Mouse (Mus musculus) cerebellum, postnatal 10 days (tissue): ENCODE measurements at regions not wholly inside any gene's neighbourhood (a gene's known extent, or its start where the extent isn't known, plus 50 kb on each side); places are given as distances from the start of the nearest gene placed in this dataset.
"Not testable (repeated sequence)": the region's sequence is repeated elsewhere in the genome, so short reads cannot be mapped to it uniquely, and the experiment has no call there.

Experiments
- DNase-seq, 2 experiments: peaks; one replicate each; pipeline ENCODE4 v3.0.0; 2021; ENCODE audit warnings: mixed read lengths in 2 of 2

DNA sequence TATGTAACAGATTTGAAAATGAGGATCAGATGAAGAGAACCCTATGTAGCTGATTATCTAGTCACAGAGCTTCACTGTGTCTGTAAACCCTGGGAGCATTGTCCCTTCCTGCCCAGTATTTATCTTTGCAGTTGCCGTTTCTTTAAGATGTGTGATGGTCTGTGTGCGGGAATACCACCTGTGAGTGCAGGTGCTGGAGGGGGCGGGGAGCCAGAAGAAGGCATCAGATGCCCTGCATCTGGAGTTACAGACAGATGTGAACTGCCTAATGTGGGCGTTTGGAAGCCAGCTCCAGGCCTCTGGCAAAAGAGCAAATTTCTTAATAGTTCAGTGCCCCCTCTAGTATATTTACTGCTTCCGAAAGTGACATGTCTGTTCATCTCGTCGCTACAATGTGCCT lies 193.1 kb downstream of the Diras2 start:
- no peak for DNase-seq

DNA sequence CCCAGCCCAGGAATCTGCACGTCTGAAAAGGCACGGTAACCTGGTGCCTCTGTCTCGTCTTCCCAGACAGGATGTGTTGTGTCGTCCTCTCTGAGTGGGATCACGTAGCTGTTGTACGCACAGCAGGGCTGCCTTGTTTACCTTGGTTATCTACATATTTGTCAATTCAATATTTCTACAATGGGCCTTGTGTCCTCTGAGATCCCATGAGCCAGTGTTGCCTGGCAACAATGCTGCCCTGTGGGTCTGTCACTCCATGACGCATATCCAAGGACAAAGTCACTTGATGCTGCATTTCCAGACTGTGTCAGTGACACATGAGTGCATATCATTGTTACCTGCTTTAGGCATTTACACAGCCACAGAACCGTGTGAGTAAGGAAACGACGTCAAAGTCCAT lies 191.9 kb downstream of the Diras2 start:
- no peak for DNase-seq

DNA sequence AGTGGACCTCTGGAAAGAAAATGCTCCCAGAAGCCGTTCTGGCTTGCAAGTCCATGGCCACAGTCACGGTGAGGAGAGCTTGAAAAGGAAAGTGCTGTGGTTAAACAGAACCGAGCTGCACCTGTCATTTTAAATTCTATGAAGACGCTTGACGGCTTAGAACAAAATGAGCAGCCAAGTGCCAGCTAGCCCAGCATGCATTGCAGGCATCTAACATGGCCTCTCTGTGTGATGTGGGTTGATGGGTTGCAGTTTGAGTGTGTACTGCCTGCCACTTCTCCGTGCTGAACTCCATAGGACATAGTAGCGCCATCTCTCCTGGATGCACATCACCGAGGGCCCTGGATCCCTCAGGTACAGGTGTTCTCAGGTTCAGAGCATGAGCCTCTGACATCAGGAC lies 189.1 kb downstream of the Diras2 start:
- peak; percentile 36 to 52 for DNase-seq

DNA sequence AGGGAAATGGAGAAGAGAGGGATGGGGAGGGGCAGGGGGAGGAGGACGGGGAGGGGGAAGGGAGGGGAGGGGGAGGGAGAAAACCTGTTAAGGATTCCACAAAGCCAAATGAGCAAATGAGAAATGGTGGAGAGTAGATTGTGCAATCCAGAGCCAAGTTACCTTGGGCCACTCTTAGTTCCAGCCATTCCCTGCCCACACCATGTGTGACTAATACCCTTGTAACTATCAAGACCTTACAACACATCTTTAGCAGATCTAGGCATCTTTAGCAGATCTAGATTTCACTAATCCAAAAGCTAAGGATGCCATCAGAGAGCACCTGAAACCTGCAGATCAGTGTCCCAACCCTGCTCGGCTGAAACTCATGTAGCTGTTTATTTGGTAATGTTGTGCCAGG lies 186.7 kb downstream of the Diras2 start:
- DNase-seq = no peak

DNA sequence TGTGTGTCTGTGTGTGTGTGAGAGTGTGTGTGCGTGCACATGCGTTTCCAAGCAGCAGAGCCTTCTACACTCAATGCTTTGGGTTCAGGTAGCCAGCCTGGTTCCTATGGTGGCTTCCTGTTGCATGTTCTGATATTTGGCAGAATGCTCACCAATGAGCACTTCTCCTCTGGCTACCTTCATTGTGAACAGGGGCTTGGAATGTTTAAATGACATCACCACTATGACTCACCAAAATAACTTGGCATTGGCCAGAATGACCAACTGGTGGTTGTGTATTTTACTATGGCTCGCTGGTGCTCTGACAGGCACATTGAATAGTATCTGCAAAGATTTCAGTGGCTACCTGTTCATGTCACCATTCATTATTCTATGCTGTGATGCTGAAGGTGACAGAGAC lies 186.2 kb downstream of the Diras2 start:
- peak in 1 of 2 experiments; percentile 28 for DNase-seq

DNA sequence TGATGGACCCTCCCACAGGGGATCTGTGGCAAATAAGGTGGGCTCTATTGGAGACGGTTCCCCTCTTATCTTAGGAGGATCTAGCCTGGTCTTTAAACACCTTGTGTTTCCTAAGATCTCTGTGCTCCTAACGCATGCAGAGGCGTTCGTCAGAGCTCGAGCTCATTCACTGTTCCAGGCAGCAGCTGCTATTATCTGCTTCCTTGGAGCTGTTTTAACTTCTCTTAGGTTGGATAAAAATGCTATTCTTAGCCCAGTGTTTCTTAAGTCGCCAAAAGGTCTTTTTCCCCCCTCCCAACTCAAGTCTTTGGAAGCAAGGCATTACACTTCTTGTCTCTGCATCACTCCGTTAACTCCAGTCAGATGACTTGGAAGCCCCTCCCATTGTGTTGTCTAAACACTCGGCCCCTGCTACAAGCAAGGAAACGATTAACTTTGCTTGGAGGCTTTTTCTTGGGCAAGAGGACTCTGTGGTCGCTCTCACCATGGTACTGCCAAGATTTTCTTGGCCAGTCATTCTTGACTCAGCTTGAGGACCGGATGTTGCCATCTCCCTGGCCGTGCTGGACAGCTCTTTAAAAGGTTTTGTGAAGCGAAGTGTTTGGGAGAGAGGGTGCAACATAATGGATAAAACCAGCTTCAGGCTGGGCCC lies 185.6 kb downstream of the Diras2 start:
- peak; percentile 82 to 86 for DNase-seq

DNA sequence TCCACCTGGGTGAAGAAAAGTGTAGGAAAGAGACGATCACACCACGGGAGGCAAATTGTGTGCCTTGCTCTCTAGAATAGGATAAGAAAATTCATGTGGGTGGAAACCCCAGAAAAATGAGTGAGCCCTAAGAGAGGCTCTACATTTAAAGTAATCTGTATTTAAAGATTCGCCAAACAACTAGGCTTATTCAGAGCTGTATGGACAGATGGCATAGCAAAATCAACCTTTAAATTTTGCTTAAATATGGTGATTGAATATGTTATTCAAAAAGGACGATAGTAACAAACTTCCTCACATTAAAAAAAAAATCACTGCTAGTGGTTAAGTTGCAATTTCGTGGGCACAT lies 185.1 kb downstream of the Diras2 start:
- no peak for DNase-seq

DNA sequence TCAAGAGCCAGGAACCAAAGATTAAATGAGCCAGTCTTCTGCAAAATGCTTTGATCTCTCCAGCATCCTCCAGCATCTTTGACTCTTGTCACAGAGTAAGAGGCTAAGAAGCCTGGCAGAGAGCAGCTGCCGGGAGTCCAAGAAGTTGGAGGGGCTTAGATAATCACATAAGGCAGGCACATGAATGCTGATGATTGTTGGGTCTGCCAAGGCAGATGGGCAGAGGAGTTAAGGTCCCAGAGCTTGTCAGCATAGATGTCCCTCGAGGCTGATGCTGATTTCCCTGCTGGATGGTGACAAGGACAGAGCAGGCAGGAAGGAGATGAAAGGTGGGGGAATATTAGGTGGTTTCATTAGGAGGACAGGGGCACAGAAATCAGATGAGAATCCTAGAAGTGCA lies 183.4 kb downstream of the Diras2 start:
- DNase-seq = peak; percentile 72 to 77

DNA sequence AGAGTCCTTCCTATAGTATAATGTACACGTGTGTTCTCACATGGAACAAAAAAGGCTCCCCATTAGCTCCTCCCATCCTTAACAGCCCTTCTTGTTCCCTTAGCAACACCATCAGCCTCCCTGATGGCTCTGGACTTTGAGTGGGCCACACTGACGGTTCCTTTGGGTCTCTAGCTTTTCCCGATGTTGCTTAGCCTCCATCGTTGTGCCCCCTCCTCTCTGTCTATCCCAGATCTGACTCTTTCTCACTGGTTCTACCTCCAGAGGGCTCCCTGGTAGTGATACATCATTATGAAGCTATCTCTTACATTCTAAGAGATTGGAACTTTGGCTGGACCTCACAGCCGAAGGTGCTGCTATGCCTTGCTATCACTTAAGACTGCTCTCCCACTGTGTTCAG lies 181.5 kb downstream of the Diras2 start:
- DNase-seq = no peak

DNA sequence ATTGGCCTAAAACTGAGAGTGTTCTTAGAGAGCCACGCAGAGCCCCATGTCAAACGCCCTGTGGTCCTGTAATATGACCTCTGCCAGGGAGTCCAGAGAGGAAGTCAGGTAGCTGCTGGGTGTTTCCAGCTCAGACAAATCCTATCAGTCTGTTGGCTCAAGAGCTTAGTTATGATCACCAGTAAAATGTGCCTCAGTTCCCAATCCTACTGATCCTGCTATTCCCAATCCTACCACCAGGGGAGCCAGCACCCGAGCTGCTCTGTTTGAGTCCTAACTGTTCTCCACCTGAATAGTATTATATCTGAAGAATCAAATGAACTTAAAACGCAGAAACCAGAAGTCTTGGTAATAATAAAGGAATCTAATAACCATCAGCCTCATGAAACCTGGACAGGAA lies 178.5 kb downstream of the Diras2 start:
- peak; percentile 58 to 66 for DNase-seq

DNA sequence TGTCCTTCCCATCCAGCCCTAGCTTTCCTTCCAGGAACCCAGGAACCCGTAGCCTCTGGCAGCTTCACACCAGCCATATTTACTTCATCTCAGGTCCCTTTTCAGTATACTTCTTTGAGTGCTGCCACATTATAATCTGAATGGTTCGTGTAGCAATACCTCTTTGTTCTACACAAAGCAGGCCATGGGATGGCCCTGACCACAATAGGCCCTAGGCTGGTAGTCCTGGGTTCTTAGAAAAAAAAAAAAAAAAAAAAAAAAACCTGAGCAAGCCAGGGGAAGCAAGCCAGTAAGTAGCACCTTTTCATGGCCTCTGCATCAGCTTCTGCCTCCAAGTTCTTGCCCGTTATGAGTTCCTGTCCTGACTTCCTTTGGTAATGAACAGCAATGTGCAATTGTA lies 177.6 kb downstream of the Diras2 start:
- DNase-seq = no peak

DNA sequence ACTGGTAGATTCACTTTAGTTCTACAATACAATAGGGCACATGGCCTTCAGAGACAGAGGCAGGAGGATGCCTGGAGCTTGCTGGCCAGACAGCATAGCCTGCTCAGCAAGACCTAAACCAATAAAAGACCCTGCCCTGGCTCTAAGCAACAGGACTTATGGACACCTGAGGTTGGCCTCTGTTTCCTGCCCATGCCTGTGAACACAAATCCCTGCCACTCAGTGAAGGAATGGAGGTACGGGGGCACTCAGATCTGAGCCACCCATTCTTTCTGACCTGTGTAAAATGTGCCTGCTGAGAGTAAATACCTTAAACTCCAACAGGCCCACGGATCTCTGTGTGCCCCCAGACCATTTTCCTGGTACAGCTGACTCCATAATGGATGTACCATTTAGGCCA lies 177.1 kb downstream of the Diras2 start:
- no peak for DNase-seq

DNA sequence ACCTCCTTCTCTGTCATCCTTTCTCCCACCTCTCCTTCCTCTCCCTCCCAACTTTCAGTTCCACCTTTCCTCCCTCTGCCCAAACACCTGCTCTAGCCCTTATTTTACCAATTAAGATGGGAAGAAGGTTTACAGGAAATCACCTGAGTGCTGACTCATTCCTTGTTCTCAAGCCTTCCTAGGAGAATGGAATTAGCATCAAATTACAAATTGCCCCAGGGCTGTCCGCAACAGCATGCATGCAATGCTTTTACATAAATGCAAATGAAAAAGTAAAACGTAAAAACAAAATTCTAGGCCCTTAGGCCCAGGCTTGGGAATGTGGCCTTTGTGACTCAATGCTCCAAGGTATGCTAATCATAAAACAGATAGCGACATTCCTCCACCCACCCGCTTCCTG lies 175.2 kb downstream of the Diras2 start:
- DNase-seq = not testable (repeated sequence)

DNA sequence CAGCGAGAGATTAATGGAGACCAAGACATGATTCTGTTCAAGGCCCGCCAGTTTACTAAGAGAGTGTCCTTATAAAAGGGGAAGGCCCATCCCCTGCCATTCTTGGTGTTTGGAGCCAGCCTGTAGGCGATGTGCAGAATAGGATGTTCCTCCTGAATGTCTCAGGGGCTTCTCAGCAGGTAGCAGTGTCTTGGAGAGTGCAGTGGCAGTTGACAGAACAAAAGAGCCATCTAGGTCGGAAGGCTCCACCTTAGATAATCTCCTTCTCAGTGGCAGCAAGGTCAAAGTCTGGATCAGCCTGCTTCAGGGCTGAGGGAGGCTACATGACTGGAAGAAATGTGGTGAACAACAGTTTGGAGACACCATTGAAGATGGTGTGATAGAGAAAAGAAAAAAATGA lies 171.7 kb downstream of the Diras2 start:
- DNase-seq = not testable (repeated sequence)

DNA sequence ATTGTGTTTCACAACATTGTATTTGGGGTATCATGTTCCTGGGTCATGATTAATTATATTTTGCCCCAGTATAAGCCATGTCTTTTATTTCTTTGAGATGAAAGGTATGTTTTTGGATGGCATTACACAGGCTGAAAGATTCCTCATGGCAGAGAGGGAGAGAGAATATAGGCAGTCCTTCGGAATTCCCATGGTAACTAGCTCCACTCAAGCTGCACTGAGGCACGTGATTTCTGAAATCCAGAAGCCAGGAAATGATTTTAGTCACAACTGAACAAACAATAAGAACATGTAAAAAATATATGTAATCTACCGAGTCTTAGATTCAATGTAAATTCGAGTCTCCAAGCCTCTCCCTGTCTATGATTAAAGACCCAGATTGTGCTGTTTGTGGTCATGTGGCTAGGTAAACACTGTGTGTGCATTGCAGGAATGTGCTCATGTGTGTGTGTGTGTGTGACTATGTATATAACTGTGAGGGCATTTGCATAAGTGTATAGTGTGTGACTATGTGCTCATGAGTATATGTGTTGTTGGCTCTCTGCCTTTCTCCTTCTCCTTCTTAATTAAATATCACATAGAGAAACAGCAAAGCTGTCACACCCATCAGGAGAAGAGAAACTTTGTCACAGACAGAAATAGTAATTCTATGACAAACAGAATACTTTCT lies 169.8 kb downstream of the Diras2 start:
- no peak for DNase-seq

DNA sequence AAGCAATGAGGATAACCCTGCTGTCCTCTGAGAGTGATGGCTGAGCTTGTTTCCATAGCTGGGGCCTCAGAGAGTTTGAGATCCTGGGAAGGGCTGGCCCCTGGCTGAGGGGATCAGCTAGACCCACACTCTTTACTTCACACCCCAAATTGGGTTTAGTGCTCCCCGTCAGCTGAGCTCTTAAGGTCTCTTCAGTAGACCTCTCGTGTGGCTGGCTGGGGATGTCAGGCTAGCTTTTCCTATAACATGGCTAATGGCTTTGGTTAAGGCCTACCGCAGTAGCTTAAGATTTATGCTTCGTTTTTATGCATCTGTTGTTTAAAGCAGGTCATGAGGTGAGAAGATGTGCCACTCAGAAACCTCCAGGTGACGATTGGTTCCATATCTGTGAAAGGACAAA lies 168.8 kb downstream of the Diras2 start:
- DNase-seq = no peak

DNA sequence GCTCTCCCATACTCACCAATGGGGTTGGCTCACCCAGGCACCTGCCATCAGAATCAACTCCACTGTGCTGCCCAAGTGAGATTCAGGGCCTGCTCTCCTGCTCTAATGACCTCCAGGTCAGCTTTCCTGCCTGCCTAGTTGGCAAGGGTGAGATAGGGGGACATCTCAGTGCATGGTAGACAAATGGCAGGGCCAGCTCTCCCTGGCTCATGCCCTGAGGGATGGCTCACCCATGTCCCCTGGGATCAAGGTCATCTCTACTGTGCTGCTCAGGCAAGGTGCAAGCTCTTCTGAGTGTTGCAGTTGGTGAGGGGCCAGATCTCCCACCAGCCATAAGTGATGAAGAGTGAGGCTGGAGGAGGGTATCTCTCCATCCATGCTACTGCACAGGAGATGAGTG lies 161.2 kb downstream of the Diras2 start:
- DNase-seq = no peak

DNA sequence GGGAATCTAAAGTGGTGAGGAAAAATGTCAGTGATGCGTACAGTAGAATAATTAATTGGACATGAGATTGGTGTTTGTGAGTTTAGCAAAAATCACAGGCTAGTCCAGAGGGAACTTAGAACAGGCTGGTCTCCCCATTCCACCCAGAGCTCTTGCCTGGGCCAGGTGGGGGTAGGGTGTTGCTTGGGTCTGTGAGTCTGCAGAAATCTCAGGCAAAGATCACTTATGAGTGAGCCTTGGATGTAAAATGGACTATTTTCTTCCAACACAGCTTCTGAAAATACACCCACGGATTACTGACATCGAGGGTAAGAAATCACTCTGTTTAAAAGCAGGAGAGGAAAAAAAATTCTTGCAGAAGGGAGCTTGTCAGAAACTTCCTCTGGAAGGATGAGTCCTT lies 159.1 kb downstream of the Diras2 start:
- no peak for DNase-seq

DNA sequence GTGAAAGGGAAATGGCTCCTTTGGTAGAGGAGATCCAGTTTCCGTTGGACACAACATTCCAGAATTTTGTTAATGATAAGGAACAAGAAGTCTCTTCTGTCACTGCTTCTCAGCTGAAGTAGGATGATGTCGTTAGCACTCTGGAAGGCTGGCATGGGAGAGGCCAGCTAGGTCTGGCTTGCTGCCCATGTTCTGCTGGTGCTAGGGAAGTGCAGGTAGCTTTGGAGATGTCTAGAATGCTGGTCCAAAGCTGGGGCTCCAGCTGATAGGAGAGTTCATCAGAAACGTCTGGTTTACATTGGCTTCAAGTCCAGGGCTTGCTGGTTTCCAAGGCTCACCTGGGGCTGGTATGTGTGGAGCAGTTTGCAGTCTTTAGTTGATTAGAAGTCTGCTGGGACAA lies 156.3 kb downstream of the Diras2 start:
- DNase-seq = peak; percentile 57 to 66

DNA sequence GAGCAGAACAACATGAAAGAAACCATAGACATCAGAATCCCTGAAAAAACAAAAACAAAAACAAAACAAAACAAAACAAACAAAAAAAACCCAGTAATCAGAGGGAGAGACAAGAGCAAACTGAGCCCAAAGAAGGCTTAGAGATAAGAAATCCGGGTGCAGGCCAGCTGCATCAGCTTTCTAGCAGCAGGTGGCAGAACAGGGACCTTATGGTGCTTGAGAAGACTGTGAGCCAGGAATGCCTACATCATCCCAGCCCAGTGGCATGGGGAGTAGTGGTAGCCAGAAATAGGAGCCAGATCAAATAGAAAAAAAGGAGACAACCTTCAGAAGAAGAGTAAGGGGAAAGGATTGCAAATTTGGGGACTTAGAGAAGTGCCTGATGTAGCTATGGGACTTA lies 152.8 kb downstream of the Diras2 start:
- DNase-seq = peak; percentile 70 to 74

DNA sequence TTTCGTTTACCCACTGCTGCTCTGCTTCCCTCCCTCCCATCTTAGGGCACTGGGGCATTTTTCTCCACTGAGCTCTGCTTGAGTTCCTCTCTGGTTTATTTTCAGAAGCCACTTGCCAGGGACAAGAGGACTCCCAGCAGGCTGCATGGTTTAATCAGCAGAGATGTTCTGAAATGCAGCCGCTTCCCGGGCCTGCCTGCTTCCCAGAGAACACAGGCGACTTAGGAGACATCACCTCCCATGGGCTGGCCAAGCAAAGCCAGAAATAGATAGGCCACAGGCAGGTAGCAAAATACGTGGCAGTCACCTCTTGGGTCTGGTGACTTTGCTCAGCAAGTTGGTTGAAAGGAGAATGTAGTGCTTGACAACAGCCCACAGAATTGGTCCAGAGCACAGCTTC lies 141.8 kb downstream of the Diras2 start:
- no peak for DNase-seq

DNA sequence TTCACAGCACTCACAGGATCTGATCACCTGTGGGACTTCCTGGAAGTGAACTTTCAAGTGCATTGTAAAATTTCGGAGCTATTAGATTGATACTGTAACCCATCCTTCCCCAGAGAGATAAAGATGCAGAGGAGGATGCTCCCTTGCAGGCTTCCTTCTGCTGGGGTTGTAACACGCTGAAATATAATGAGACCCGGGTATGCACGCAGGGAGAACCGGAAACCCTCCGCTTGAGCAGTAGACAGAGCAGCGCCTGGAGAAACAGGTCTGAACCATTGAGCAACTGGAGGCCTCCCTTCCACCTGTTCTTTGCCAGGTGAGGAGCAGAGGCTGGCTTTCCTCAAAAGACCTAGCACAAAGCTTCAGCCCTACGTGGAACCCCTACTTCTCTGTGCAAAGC lies 135.3 kb downstream of the Diras2 start:
- no peak for DNase-seq

DNA sequence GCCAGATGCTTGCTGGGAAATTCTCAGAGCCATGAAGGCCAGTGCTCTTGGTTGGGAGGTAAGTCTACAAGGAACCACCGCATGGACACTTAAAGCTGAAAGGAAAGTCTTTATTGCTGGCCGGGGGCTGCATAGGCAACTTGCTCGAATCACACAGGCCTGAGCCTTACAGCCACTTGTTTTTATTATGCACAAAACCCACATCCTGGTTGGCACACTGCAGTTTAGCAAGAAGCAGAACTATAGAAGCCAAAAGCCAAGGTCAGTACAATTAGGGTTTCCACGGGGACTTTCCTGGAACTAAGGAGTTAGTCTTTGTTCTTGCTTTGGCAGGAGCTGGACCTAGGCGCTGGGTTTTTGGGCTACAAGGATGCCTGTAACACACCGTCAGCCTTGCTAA lies 132.7 kb downstream of the Diras2 start:
- no peak for DNase-seq

DNA sequence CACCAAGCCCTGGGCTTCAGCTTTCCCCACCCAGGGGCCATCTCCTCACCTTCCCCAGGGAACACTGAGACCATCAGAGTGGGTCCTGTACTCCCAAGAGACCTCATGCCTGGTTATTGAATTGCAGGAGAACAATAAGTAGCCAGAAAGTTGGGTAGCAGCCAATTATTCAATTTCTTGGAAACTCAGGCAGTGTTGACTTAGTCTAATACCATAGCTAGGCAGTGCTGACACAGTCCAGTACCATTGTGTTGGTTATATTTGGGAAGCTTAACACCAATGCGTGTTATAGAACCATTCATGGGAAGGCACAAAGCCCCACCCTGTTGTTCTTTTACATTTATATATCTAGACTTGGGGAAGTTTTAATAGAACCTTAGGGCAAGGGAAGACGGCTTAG lies 131.9 kb downstream of the Diras2 start:
- DNase-seq = no peak

DNA sequence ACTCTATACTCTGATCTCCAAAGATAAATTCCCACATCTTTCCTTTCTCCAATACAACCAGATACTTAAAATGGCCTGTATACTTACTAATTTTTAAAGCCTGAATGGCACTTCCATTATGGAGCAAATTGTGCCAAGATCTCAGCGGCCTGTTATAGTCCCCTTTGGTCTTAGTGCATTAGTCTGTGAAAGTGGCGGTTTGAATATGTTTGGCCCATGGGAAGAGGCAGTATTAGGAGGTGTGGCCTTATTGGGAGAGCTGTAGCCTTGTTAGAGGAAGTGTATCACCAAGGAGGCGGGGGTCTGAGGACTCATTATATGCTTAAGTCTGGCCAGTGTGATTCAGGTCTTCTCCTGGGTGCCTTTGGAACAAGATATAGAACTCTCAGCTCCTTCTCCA lies 127.3 kb downstream of the Diras2 start:
- no peak for DNase-seq
